Mouse (Mus musculus): ENCODE results near the gene Tomm40. TPM values are rescaled to one million over a fixed set of nuclear protein-coding genes. Genes with fewer than 3 reads are reported as not detected.

The Tomm40 gene
- polyA plus RNA-seq, 1 experiment = 46.0 TPM

DNA sequence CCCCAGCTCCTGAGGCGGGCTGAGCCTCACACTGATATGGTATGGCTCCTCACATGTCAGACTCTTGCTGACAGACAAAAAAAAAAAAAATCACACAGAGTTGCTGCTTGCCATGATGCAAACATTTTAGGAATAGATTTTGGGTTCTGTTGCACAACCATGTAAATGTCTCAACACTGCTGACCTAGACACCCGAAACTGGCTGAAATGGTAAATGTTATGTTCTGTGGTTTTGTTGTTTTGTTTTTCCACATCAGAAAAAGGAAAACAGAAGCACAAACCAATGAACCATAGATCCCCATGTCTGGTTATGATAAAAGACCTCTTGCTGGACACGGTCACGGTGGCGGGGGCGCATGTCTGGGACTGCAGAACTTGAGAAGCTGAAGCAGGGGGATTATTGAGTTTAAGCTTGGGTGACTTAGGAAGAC, 31.5 kb downstream of the Tomm40 start:
- H3K4me3 ChIP-seq (replicated peaks; ENCODE audit: extremely low read depth, low read depth, low read length) = no peak overlapping the region
- TF ChIP-seq POLR2A (IDR thresholded peaks at IDR 0.05; ENCODE audit: borderline replicate concordance, extremely low read depth, low read depth, low read length) = no peak
- no peak for TF ChIP-seq CTCF (IDR thresholded peaks at IDR 0.05; ENCODE audit: insufficient read depth, low read length)
- H3K4me1 ChIP-seq (ENCODE audit: control insufficient read depth, insufficient read depth, low read length) = no peaks in the 10 kb centered on the region; the same call in 1 of the 2 replicates
- no peak for DNase-seq
- 78% methylated on average over 6 of the region's 6 CpGs for WGBS

DNA sequence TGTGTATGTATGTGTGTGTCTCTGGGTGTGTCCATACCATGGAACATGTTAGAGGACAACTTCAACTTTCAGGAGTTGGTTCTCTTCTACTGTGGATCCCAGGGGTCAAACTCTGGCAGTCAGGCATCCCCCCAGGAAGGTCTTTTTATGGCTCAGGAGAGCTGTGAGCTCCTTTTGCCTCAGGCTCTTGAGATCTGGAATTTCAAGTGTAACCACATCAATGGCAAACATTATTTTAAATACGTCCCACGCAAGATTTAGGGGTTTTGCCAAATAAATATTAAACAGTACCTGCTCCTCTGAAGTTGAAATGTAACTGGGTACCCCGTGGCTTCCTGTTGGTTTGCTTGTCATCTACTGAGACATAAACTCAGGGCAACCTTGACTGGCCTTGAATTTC, 32.3 kb downstream of the Tomm40 start:
- Histone ChIP-seq H3K4me1 (ENCODE audit: control insufficient read depth, insufficient read depth, low read length) (no peaks in the 10 kb centered on the region; the same call in 1 of the 2 replicates), H3K4me3 (replicated peaks; ENCODE audit: extremely low read depth, low read depth, low read length) (no peak overlapping the region)
- 56% methylated on average over 3 of the region's 3 CpGs for WGBS
- no peak for DNase-seq
- no peak for TF ChIP-seq POLR2A (IDR thresholded peaks at IDR 0.05; ENCODE audit: borderline replicate concordance, extremely low read depth, low read depth, low read length)
- no peak for TF ChIP-seq CTCF (IDR thresholded peaks at IDR 0.05; ENCODE audit: insufficient read depth, low read length)

DNA sequence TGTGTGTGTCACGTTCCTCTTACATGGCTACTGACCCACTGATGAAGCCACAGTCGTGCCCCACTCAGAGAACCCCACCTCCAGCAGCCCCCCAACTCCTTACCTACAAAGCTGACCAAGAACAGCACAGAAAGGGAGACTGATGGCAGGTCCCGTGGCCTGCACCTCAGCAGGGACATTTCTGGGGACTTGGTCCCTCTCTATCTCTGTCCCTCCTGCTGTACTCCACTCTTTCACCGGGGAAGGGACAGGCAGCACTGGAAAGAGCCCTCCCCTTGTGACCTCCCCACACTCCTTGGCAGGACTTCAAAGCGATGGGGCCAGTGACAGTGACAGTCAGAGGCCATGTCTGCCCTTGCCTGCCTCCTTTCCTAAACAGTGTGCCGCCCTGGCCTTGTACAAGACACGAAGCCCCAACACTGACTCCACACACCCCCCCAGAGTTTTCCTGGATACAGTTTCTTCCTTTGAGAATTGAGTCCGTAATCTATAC, 34.0 kb downstream of the Tomm40 start, which contains the start of the genes Gm44805 and Apoc4:
Gm44805 (minus strand) TSS at position 222 of the 493 bp plus-strand sequence.
Apoc4 (minus strand) TSS at position 278 of the 493 bp plus-strand sequence.
- TF ChIP-seq CTCF (IDR thresholded peaks at IDR 0.05; ENCODE audit: insufficient read depth, low read length) (no peak), POLR2A (IDR thresholded peaks at IDR 0.05; ENCODE audit: borderline replicate concordance, extremely low read depth, low read depth, low read length) (no peak)

DNA sequence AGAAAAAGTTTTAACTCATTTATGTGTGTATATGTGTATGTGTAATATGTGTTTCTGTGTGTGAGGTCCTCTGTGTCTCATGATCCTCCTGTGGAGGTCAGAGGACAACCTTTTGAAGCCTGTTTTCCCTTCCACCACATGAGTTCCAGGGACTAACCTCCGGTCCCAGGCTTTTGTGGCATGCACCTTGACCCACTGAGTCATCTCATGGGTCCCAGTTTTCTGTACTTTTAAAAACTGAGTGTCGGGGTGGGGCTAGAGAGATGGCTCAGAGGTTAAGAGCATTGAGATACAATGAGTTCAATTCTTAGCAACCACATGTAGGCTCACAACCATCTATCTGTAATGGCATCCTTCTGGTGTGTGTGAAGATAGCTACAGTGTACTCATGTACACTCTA, 34.5 kb downstream of the Tomm40 start:
- H3K4me3 ChIP-seq (replicated peaks; ENCODE audit: extremely low read depth, low read depth, low read length) = no peak overlapping the region
- WGBS = 70% methylated on average over 2 of the region's 2 CpGs
- DNase-seq = no peak
- H3K4me1 ChIP-seq (ENCODE audit: control insufficient read depth, insufficient read depth, low read length) = no peaks in the 10 kb centered on the region; the same call in 1 of the 2 replicates
- TF ChIP-seq CTCF (IDR thresholded peaks at IDR 0.05; ENCODE audit: insufficient read depth, low read length) = no peak
- no peak for TF ChIP-seq POLR2A (IDR thresholded peaks at IDR 0.05; ENCODE audit: borderline replicate concordance, extremely low read depth, low read depth, low read length)

More for the DNA sequence above, 34.0 kb downstream of the Tomm40 start, which contains the start of the genes Gm44805 and Apoc4:
- WGBS = 53% methylated on average over 8 of the region's 8 CpGs
- H3K4me1 ChIP-seq (ENCODE audit: control insufficient read depth, insufficient read depth, low read length) = no peaks in the 10 kb centered on the region; the same call in 1 of the 2 replicates
- H3K4me3 ChIP-seq (replicated peaks; ENCODE audit: extremely low read depth, low read depth, low read length) = no peak within 1 kb of the TSS
- DNase-seq = no peak

DNA sequence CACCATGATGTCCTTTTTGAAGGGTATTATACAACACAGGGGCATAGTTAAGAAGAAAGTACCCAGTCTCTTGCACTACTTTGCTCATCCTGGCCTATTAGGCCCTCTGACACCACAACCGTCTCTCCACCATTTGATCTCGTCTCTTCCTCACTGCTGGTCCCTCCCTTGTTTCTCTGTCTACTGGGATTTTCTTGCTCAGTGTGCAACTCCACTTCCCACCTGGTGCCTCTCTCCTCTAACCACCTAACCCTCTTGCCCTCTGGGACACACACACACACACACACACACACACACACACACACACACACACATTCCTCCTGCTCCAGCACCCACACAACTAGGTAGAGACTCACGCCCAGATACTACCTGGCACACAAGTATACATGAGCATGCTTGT, 36.3 kb downstream of the Tomm40 start:
- Histone ChIP-seq H3K4me1 (ENCODE audit: control insufficient read depth, insufficient read depth, low read length) (no peaks in the 10 kb centered on the region; the same call in 1 of the 2 replicates), H3K4me3 (replicated peaks; ENCODE audit: extremely low read depth, low read depth, low read length) (no peak overlapping the region)
- 92% methylated on average over 3 of the region's 3 CpGs for WGBS
- no peak for DNase-seq
- TF ChIP-seq CTCF (IDR thresholded peaks at IDR 0.05; ENCODE audit: insufficient read depth, low read length) (no peak), POLR2A (IDR thresholded peaks at IDR 0.05; ENCODE audit: borderline replicate concordance, extremely low read depth, low read depth, low read length) (no peak)

DNA sequence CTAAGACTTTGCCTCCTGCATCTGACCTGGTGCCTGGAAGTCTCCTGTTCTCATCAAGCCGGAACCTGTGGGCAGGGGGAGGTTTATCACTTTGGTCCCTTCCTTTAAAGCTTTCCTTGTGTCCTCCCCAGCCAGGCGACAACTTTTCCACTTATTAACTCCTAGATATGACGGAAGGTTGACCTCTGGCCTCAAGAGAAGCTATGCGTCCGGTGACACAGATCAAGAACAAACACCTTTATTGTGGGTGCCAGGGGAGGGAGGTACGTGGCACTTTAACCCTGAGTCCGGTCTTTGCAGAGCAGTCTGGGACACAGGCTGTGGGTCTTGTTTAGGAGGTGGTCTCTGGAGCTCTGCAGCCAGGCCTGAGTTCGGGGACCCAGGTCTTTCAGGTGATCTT, 37.4 kb downstream of the Tomm40 start, which contains the start of gene Apoc2:
Apoc2 (minus strand) TSS at position 70 of the 400 bp plus-strand sequence.
- no peak for DNase-seq
- no peak within 1 kb of the TSS for H3K4me3 ChIP-seq (replicated peaks; ENCODE audit: extremely low read depth, low read depth, low read length)
- no peak for TF ChIP-seq CTCF (IDR thresholded peaks at IDR 0.05; ENCODE audit: insufficient read depth, low read length)
- no peak for TF ChIP-seq POLR2A (IDR thresholded peaks at IDR 0.05; ENCODE audit: borderline replicate concordance, extremely low read depth, low read depth, low read length)
- no peaks in the 10 kb centered on the region for H3K4me1 ChIP-seq (ENCODE audit: control insufficient read depth, insufficient read depth, low read length)
- 66% methylated on average over 8 of the region's 8 CpGs for WGBS

DNA sequence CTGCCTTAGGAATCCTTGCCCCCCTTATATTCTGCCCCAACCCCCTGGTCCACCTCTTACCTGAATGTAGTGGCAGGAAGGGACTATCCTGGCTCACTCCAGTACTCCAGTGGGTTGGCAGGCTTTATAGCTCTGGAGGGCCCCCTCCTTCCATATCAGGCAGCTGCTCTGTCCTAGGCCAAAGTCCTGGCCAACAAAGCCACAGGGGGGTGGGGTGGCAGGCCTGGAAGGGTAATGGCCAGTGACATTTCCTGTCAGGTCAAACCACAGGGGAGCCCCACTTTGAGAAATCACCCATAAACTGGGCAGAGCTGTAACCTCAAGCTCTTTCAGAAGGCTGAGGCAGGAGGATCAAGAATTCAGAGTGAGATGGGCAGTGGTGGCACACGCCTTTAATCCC, 38.6 kb downstream of the Tomm40 start:
- no peak for DNase-seq
- no peaks in the 10 kb centered on the region for H3K4me1 ChIP-seq (ENCODE audit: control insufficient read depth, insufficient read depth, low read length)

DNA sequence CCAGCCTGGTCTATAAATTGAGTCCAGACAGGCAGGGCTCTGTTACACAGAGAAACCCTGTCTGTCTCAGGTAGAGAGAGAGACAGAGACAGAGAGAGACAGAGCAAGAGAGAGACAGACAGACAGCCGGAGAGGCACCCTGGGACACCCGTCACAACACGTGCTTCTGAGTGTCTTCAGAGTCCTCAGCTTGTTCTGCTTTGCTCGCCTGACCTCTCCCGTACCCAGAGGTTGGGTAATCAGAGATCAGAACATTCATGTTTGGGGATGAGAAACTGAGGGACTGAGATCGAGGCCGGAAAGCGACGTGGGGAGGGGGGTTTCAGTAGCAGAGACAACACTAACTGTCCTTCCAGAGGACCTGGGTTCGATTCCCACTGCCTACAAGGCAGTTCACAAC, 39.4 kb downstream of the Tomm40 start:
- no peak overlapping the region for H3K4me3 ChIP-seq (replicated peaks; ENCODE audit: extremely low read depth, low read depth, low read length)

More for the DNA sequence above, 38.6 kb downstream of the Tomm40 start:
- WGBS = 65% methylated on average over 1 of the region's 1 CpGs
- H3K4me3 ChIP-seq (replicated peaks; ENCODE audit: extremely low read depth, low read depth, low read length) = no peak overlapping the region
- TF ChIP-seq POLR2A (IDR thresholded peaks at IDR 0.05; ENCODE audit: borderline replicate concordance, extremely low read depth, low read depth, low read length) (no peak), CTCF (IDR thresholded peaks at IDR 0.05; ENCODE audit: insufficient read depth, low read length) (no peak)

DNA sequence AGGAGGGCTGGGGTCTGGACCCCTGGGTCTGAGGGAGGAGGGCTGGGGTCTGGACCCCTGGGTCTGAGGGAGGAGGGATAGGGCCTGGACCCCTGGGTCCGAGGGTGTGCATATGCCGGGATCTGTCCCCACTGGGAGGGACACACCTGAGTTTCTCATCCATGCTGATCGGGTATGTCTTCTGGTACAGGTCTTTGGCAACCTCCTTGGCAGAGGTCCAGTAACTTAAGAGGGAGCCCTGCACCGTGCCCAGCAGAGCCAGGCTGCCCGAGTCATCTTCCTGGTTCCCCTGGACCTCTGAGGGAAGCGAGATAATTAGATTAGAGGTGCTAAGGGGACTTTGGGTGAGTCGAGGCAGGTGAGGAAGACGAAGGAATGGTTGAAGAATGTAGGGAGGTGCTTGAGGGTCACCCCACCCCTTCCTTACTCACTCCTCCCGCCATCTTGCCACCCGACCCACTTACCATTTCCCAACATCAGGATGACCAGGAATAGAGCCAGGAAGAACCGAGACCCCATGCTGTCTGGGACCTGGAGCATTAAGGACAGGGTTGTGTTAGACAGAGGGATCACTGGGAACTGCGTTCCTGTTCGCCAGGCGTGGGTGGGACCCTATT, 42.0 kb downstream of the Tomm40 start:
- 49% methylated on average over 14 of the region's 14 CpGs for WGBS
- DNase-seq = no peak
- H3K4me1 ChIP-seq (ENCODE audit: control insufficient read depth, insufficient read depth, low read length) = peaks cover 5% of the 10 kb centered on the region; the same call in 1 of the 2 replicates
- H3K4me3 ChIP-seq (replicated peaks; ENCODE audit: extremely low read depth, low read depth, low read length) = no peak overlapping the region
- no peak for TF ChIP-seq POLR2A (IDR thresholded peaks at IDR 0.05; ENCODE audit: borderline replicate concordance, extremely low read depth, low read depth, low read length)
- TF ChIP-seq CTCF (IDR thresholded peaks at IDR 0.05; ENCODE audit: insufficient read depth, low read length) = no peak

More for the DNA sequence above, 39.4 kb downstream of the Tomm40 start:
- DNase-seq = no peak
- 71% methylated on average over 10 of the region's 10 CpGs for WGBS
- TF ChIP-seq CTCF (IDR thresholded peaks at IDR 0.05; ENCODE audit: insufficient read depth, low read length) = no peak
- TF ChIP-seq POLR2A (IDR thresholded peaks at IDR 0.05; ENCODE audit: borderline replicate concordance, extremely low read depth, low read depth, low read length) = no peak
- H3K4me1 ChIP-seq (ENCODE audit: control insufficient read depth, insufficient read depth, low read length) = no peaks in the 10 kb centered on the region

DNA sequence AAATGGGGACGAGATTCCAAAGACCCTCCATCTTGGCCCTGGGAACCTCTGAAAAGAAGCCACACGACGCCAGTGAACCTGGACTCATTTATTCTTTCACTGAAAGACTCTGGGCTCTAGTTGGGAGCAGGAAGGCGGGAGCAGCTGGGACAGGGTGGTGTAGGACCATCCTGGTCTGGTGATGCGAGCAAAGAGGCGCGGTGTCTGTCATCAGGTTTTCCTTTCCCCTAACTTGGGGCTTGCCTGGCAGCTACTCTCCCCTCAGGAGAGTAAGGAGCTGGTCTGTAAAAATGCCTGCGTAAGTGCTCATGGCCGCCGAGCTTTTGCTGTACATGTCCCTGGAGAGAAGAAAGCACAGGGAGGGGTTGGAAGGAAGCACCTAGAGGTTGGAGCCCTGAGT, 43.7 kb downstream of the Tomm40 start:
- Histone ChIP-seq H3K4me1 (ENCODE audit: control insufficient read depth, insufficient read depth, low read length) (peaks cover 5% of the 10 kb centered on the region; the same call in 1 of the 2 replicates), H3K4me3 (replicated peaks; ENCODE audit: extremely low read depth, low read depth, low read length) (no peak overlapping the region)
- DNase-seq = no peak
- no peak for TF ChIP-seq POLR2A (IDR thresholded peaks at IDR 0.05; ENCODE audit: borderline replicate concordance, extremely low read depth, low read depth, low read length)
- TF ChIP-seq CTCF (IDR thresholded peaks at IDR 0.05; ENCODE audit: insufficient read depth, low read length) = no peak
- 69% methylated on average over 10 of the region's 10 CpGs for WGBS

Measured in lung, adult 2 months (tissue).